ENCODE assay signal across 22 mouse cellular contexts in the genomic region with DNA sequence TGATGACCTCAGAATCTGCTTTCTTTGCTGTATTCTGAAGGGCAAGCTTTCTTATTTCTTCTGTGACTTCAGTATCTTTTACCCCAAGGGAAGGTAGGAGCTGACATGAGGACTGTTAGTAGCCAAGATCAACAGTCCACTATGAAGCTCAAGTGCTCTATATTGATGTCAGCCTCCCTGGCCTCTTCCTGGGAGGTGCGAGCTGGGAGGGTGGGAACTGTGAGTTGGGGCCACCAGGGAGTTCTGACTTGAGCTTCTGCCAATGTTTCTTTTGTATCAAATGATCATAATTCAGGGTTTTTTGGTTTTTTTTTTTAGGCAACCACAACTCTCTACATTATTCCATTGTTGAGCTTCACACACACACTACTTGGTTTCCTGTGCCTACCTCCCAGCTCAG.
DNase-seq lines count a peak whose midpoint lies in the region; ATAC-seq and TF ChIP-seq lines count a peak whose summit lies in the region.
"Had no signal": no experiment of that assay in that cellular context is flagged by ENCODE, and none has a peak within 500 bp of the region (broad histone marks: within the 10 kb centered on the region; RNA-seq: fewer than 3 reads in every experiment).

No protein-coding gene starts in this region.

- no peaks in the 10 kb centered on the region for H3K27me3 ChIP-seq in heart, adult 2 months (ENCODE audit: control insufficient read depth, insufficient read depth, low read length)
- no peaks in the 10 kb centered on the region for H3K27me3 ChIP-seq in heart, embryonic 12.5 days (replicated peaks)
- H3K27me3 ChIP-seq: forebrain, embryonic 13.5 days; liver, embryonic 15.5 days; midbrain, embryonic 12.5 days; neural tube, embryonic 12.5 days; Patski had no signal

- H3K4me2 ChIP-seq in heart, embryonic 12.5 days = no peak overlapping the region
- H3K4me2 ChIP-seq: forebrain, embryonic 13.5 days; limb, embryonic 13.5 days; liver, embryonic 15.5 days; midbrain, embryonic 12.5 days; neural tube, embryonic 12.5 days had no signal

- H3K9me3 ChIP-seq in heart, embryonic 12.5 days (replicated peaks) = no peaks in the 10 kb centered on the region
- H3K9me3 ChIP-seq: forebrain, embryonic 13.5 days; limb, embryonic 13.5 days; liver, embryonic 15.5 days; midbrain, embryonic 12.5 days; neural tube, embryonic 12.5 days had no signal

- DNase-seq in heart, adult 2 months = peak; percentile 41 to 55
- peak; percentile 34 for DNase-seq in adipocyte (ENCODE audit: low spot score)
- peak; percentile 38 for DNase-seq in gastrocnemius, postnatal 14 days
- peak; percentile 29 for DNase-seq in heart, postnatal 25 days (ENCODE audit: low spot score)
- no peak for DNase-seq in layer of hippocampus, adult 11-12 months (ENCODE audit: low spot score)
- no peak for DNase-seq in thymus, postnatal 25 days
- DNase-seq in embryo, embryonic 10.5 days (ENCODE audit: low spot score) = no peak
- DNase-seq: adrenal gland, postnatal 25 days; cerebellum, adult 11-12 months; kidney, adult 18-20 months; kidney, postnatal 25 days; right cerebral cortex, postnatal 4 days; thymus, postnatal 36 days had no signal

- no peak for TF ChIP-seq CTCF in heart, adult 2 months (IDR thresholded peaks at IDR 0.05)

- 43% methylated on average over 1 of the region's 1 CpGs for WGBS in heart, adult 2 months
- WGBS in heart, embryonic 12.5 days = 69% methylated on average over 1 of the region's 1 CpGs

- H3K79me2 ChIP-seq in heart, adult 2 months (replicated peaks; ENCODE audit: control insufficient read depth, insufficient read depth, low read length) = no peaks in the 10 kb centered on the region

- no peak for TF ChIP-seq EP300 in heart, adult 2 months (IDR thresholded peaks at IDR 0.05; ENCODE audit: insufficient read depth, low read depth, low read length)

- H3K4me1 ChIP-seq in heart, adult 2 months (ENCODE audit: control insufficient read depth, insufficient read depth, low read length) = peaks cover 3% of the 10 kb centered on the region
- peaks cover 7% of the 10 kb centered on the region; the same call in 1 of the 2 replicates for H3K4me1 ChIP-seq in heart, embryonic 12.5 days (replicated peaks)
- H3K4me1 ChIP-seq: forebrain, embryonic 13.5 days; liver, embryonic 15.5 days; midbrain, embryonic 12.5 days; neural tube, embryonic 12.5 days had no signal

- intact Hi-C loops in heart, adult 2 months (cut with DNase I) = no loop called here
- intact Hi-C loops in gastrocnemius, postnatal 14 days (cut with DNase I; ENCODE audit: low total_unique reads) = no loop called here
- intact Hi-C loops in heart, postnatal 25 days (cut with DNase I) = no loop called here

- no peak for ATAC-seq in heart, embryonic 12.5 days (ENCODE audit: insufficient number of reproducible peaks, low FRiP score)
- ATAC-seq: activated CD4-positive, CD25-positive, alpha-beta regulatory T cell, adult 4 months; forebrain, embryonic 13.5 days; lung, postnatal 0 days; Patski had no signal

- no peak overlapping the region for H3K9ac ChIP-seq in heart, adult 2 months (ENCODE audit: low read depth, low read length)
- no peak overlapping the region for H3K9ac ChIP-seq in heart, embryonic 12.5 days
- H3K9ac ChIP-seq: forebrain, embryonic 13.5 days; limb, embryonic 13.5 days; liver, embryonic 15.5 days; midbrain, embryonic 12.5 days; neural tube, embryonic 12.5 days had no signal

- no peaks in the 10 kb centered on the region for H3K36me3 ChIP-seq in heart, adult 2 months (ENCODE audit: control insufficient read depth, insufficient read depth, low read length)
- H3K36me3 ChIP-seq in heart, embryonic 12.5 days = no peaks in the 10 kb centered on the region
- H3K36me3 ChIP-seq: limb, embryonic 13.5 days; liver, embryonic 15.5 days; midbrain, embryonic 12.5 days; neural tube, embryonic 12.5 days had no signal

- H3K27ac ChIP-seq in heart, adult 2 months = no peak overlapping the region; the same call in 1 of the 2 replicates
- H3K27ac ChIP-seq in heart, embryonic 12.5 days (ENCODE audit: poor library complexity, severe bottlenecking) = no peak overlapping the region
- H3K27ac ChIP-seq: forebrain, embryonic 13.5 days; limb, embryonic 13.5 days; liver, embryonic 15.5 days; midbrain, embryonic 12.5 days; neural tube, embryonic 12.5 days had no signal

- TF ChIP-seq POLR2A in heart, adult 2 months (IDR thresholded peaks at IDR 0.05; ENCODE audit: insufficient read depth, low read depth, low read length) = no peak

- no peak overlapping the region for H3K4me3 ChIP-seq in heart, adult 2 months
- H3K4me3 ChIP-seq in heart, embryonic 12.5 days = no peak overlapping the region
- H3K4me3 ChIP-seq: forebrain, embryonic 13.5 days; limb, embryonic 13.5 days; liver, embryonic 15.5 days; midbrain, embryonic 12.5 days; neural tube, embryonic 12.5 days had no signal

Comparison
In these comparisons a context has a peak if more than half of its experiments do, and no peak if none do; other contexts are left out.
1. DNase-seq: peak in heart, adult 2 months (2 of 2), adipocyte (single experiment), gastrocnemius, postnatal 14 days (single experiment) and heart, postnatal 25 days (single experiment); none in layer of hippocampus, adult 11-12 months (single experiment), thymus, postnatal 25 days (single experiment) and embryo, embryonic 10.5 days (single experiment).